Mouse (Mus musculus): Measurements from ENCODE around the gene Clcn5.

Gene Clcn5

DNA sequence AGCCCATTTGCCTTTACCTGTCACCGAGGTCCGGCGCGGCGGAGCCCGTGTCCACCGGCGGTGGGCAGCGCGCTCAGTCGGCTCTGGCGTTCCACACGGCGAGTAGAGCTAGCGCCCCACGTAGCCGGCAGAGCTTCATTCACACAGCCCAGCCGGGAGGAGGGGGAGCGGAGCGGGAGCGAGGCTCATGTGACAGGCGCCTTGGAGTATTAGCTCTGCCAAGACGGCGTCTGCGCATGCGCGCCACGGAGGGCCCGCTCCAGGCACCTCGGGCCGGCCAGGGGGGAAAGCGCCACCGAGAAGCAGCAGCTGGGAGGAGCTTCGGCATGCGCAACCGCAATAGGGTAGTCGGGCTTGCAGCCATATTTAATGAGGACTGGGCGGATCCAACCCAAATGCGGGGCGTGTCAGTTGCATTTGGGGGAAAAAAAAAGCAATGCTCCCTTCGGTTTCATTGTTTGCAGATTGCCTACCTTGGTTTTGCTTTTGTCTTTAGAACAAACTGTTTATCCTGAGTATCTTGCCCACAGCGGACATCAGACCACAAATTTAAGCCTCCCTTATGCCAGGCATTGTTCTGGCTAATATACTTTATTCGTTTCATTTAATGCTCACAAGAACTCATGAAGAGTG, at the start of gene Clcn5:
Gene Clcn5 (minus strand): TSS at position 270 of the 633 bp plus-strand sequence.
- peak; percentile 94 to 97 for DNase-seq

DNA sequence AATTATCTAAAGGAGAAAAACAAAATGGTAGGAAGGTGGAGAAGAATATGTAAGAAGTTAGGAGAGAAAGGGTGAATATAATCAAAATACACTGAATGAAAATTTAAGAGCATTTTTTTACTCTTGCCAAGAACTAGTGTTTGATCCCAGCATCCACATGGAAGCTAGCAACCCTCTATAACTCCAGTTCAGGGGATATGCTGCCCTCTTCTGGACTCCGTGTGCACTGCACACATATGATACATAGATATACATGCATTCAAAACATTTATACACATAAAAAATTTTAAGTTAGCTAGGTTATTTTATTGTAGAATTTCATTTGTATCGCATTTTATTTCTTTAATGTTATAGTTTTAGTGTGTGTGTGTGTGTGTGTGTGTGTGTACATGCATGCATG, 6.3 kb upstream of the Clcn5 start:
- no peak for DNase-seq

DNA sequence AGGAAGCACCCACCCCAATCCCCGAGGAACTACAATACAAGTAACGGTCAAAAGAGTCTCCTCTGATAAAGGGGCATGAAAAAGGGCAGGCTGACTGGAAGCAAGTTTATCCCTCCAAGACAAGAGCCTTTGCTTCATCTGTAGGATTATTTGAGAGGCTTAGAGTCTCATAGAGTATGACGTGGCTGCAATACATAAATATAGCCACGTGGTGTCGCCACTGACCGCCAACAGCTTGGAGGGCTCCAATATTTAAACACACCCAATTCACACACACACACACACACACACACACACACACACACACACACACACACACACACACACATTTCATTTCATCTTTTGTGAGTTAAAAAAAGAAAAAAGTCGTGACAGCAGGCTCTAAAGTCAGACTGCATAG, 3.1 kb upstream of the Clcn5 start:
- peak; percentile 66 to 80 for DNase-seq

DNA sequence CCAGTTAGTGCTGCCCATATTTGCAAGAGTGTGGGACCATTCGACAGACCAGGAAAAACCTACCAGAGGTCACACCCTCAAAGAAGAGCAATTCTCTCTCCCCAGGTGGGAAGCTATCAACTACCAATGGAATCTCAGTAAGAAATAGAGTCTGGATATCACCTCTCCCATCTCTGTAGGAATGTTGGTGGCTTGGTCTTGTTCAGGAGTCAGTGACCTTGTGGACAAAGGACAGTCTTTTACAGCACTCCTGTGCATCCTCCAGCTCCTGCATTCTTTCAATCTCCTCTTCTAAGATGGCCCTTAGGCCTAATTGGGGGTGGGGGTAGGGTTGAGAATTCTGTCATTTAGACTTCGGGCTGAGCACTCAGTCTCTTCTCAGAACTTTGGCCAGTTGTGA, 1.4 kb upstream of the Clcn5 start:
- no peak for DNase-seq

DNA sequence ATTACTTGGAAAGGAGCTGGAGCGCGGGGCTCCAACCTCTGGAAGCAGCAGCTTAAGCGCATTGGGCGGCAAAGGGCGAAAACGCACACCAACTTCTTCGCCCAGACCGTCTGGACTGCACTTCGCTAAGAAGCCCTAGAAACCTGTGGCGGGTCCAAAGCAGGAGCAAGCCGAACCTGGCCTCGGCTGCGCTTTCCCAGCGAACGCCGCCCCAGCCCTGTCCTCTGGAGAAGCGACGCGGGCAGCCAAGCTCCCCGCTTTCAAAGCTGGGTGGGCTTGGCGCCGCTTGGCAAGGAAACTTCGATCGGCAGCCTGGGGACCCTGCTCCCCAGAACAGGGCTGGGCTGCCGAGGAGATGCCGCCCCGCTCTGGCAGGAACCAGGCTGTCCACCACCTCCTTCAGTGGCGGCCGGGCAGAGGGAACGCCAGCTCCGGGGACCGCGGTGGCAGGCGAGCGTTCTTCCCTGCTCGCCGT, 570 bp downstream of the Clcn5 start:
- no peak for DNase-seq

DNA sequence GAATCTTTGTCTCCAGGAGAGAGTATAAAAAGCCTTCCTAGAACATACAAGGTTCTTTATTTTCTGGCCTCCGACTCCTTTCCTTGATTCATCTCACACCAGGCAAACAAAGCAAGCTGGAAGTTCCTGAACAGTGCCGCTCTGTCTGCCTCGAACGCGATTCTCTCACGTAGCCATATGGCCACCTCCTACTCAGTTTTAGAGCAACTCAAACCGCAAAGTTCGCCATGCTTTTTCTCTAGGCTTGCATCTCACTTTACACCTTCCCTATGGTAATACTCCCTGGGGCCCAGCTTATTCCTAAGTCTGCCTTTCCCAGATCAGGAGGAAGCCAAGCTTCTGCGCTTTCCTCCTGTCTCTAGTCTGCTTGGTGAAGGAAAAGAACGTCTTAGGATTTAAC, 4.0 kb downstream of the Clcn5 start:
- DNase-seq: no peak

DNA sequence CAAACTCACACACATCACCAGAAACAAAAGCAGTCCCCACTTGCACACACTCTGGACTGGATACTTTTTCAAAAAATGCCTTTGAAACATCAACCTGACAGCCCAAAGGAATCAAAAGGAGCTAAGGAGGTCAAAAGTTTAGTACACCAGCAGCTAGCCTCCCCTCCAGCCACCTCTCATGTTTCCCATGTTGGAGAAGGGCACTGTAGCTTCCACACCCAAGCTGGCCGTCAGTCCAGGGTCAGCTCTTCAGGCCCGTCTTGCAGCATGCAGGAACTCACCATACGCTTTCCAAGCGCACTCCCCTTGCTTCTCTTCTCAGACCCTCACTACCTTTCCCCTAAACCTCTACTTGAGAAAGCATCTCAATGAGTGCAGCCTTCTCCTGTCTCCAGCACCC, 4.5 kb downstream of the Clcn5 start:
- DNase-seq: no peak

DNA sequence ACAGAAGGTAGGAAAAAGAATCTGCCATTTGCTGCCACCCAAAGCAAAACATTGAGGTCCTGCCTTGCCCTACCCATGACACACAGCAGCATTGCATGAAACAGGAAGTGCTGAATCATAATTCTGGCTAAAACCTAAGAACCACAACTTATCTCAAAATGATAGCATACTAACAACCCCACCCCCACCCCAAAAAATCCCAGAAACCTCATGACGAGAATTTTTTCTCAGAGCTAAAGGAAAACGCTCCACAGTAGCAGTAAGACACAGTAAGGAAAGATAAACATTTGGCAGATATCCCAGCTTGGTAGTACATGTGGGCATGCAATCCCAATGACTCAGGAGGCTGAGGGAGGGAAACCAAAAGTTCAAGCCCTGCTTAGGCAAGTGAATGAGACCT, 10.9 kb downstream of the Clcn5 start:
- no peak for DNase-seq

DNA sequence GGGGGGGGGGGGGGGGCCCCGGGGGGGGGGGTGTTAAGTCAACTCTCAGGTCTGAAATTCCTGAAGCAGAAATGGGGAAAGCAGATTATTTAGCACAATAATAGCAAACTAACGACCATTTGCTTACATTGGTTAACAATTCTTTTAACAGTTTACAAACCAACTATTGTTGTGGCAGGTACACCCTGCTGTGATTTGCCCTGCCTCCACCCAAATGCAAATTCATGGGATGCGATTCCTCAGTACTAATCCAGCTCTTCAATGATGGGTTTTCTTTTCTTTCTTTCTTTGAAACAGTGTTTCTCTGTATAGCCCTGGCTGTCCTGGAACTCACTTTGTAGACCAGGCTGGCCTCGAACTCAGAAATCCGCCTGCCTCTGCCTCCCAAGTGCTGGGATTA, 12.3 kb downstream of the Clcn5 start:
- DNase-seq: no peak

DNA sequence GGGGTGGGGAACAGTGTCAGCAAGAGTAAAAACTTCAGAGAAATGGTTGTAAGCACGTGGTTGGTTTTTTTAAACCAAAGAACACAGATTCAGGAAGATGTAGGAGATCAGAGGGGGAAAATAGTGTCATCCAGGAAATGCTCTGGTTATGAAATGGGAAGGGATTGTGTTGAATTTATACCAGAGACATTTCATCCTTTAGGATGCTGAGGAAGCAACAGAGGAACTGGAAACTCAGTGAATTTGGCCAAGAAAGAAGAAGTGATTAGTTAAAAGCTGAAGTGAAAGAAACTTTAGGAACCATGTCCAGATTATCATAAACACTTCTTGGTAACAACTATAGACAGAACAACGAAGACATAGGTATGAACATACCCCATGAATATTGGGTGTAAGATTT, 26.2 kb downstream of the Clcn5 start:
- no peak for DNase-seq

DNA sequence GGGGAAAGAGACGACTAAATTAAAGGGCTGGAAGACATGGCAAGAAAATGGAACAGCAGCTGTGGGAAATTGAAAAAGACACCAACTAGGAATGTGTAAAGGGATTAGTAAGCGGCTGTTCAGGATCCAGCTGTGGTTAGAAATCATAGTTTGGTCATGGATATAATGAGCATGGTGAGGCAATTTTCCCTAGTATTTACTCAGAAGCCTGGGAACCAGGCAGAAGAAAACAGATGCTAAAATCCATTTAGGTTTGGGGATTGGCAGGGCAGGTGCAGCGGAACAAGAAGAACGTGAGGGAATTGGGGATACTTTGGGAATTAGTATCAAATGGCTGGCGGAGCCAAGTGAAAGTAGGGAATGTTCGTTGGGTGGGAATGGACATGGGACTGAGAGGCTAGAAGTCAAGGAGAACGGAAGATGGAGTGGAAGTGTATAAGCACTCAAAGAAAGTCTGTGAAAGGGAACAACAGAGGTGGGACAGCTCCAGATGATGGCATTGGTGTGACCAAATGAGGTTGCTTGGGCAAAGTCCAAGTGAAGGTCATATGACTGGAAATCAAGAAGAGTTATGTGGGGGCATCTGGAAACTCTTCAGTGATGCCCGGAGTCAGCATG, 26.9 kb downstream of the Clcn5 start:
- DNase-seq: no peak

DNA sequence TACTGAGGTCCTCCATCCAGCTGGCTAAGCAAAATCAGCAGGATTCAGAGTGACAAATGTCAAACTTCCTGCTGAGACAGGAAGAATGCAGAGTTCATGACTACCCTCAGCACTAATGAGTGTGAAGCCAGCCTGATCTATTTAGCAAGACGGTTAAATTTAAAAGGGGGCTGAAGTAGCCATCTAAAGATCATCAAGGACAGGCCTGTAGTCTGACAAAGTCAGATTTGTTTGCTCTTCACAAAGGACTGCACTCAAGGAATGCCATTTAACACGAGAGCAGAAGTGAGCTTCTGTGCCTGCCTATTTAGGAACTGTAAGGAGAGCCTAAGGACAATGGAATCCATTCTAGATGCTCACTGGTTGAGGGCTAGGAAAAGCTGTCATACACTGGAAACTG, 30.2 kb downstream of the Clcn5 start:
- DNase-seq: no peak

DNA sequence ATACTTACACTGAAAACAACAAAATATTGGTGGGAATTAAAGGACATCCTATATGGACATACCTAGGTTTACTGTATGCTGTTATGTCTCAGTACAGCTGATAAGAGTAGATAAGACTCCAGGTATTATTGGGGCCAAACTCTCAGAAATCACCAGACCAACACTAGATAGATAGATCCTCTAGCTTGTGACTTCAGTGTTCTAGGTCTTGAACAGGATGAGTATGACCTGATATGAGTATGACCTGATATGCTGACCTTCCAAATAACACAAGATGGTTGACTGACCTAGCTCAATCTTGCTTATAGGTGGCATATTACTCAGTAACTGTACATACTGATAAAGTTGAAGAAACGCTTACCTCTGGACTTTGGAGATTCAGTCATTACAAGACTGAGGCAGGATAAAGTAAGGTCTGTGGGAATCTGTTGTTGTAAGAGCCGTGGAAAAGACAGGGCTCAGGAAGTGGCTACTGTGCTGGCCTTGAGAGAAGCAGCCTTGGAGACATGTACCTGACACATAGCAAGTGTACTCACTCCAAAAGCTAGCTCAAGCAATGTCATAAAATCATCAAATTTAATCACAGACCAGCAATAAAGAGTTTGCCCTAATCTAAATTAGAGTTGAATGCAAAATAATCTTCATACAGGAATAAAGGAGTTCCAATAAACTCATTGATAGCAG, 32.0 kb downstream of the Clcn5 start:
- no peak for DNase-seq

DNA sequence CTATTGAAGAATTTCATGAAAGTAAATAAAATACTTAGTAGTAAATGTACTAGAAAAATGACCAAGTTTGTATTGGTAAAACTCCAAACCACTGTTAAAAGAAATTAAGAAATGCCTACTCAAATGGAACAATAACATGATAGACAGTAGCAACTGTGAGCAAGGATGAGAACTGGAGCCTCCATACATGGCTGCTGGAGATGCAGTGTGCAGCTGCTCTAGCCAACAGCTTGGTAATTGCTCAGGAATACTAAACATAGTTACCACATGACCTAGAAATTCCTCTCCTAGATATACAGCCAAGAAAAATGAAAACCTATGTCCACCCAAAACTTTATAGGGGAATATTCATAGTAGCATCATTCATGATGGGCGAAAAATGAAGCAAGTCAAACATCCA, 36.5 kb downstream of the Clcn5 start:
- no peak for DNase-seq

DNA sequence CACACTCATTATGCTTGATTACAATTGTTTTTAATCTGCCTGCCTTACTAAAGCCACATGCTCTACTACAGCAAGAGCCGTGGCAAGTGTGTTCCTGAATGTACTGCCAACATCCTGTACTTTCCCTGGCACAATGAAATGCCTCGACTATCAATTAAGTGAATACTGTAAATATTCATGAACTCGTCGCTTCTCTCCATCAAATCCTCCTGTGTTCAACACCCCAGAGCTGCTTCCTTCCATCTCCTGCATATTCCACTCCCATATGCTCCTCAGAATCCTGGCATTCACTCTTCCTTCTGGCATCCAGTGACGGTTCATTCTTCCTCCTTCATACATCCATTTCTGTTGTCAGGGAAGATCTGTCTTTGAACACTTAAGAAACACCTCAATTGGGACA, 39.4 kb downstream of the Clcn5 start:
- DNase-seq: no peak

DNA sequence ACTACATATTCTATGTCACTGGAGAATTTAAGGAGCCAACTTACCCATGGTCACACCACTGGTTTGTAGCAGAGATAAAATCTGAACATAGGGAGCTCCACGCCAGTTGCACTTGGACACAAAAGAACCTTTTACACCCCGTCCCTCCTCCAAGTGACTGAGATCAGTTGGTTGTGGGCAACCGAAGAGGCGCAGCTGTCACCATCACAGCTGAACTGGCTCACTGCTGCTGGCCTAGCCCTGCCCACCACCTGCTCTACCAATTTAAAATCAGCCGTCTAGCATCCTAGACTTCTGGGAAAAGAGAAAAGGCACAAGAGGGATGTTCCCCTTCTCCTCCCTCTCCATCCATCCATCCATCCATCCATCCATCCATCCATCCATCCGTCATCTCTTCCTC, 42.6 kb downstream of the Clcn5 start:
- no peak for DNase-seq

DNA sequence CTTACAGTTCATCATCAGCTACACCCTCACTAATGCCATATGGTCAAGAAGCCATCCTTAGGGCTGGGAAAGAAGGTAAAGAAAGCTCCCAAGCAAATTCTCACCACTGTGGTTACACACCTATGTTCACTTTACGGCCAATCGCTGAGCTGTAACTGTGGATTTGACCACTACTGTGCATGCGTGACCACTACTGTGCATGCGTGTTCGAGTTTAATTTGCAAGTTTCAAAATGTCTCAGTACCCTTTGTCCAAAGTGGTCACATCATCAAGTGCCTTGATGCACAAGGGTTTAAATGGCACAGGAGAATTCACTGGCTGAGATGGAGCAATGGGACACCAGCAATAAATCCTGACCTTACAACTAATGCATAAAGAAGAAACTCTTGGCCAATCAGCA, 58.0 kb downstream of the Clcn5 start:
- no peak for DNase-seq

DNA sequence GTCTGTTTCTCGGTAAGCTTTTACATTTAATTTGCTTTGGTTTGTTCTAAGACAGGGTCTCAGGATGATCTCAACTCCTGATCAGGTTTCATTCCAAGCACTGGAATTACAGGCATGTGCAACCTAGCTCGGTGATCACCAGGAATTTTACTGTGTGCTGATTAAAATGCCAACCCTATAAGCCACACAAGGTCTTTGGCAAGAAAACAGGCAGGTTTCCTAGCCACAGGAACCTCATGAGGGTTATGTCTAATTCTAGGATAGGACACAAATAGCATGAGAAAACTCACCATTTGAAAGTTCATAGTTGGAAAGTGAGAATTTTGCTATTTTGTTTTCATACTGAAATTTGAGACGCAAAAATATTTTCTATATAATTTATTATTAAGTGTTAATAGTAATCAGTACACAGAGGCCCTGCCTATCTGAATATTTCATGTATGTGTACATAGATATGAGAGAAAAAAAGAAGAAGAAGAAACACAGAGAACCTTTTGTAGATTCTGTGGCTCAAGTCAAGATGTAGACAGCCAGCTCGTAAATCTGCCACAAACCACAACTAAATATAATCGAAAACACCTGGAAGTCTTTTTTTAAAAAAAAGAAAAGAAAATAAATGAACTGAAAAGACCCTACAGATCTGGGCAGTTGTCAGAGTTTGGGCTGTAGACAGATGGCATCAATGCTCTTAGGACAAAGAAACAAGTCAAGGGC, 58.6 kb downstream of the Clcn5 start:
- DNase-seq: no peak

DNA sequence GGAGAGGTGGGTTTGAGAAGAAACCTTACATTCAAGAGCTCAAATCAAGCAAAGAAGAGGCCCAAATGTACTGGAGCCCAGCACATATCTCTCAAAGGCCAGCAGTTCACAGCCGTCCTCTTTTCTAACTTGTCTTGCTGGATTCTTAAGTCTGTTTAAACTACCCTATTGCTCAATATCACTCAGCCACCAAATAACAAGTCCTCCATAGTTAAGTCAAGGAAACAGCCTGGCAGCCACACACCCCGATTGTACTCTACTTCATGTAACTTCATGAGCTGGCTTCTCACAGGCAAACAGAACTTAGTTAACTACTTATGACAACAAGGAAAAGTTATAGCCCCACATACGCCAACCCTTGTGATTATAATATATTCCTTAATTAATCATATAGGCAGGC, 59.4 kb downstream of the Clcn5 start:
- DNase-seq: no peak

DNA sequence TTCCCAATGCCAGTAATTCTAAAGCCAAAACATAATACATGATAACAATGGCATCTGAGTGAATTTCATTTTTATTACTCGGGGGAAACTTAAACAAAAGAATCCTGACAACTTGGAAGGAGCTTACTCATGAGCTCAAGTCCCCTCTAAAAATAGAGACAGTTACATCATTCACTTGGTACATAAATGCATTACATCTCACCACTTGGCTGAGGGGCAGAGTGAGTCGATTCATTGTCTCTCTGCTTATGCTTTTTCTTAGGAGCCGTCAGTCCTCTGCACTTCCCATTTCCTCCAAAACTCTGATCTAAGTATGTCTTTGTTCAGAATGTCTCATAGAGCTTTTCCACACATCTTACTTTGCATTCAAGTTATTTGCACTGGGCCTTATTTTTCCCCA, 63.1 kb downstream of the Clcn5 start:
- no peak for DNase-seq

DNA sequence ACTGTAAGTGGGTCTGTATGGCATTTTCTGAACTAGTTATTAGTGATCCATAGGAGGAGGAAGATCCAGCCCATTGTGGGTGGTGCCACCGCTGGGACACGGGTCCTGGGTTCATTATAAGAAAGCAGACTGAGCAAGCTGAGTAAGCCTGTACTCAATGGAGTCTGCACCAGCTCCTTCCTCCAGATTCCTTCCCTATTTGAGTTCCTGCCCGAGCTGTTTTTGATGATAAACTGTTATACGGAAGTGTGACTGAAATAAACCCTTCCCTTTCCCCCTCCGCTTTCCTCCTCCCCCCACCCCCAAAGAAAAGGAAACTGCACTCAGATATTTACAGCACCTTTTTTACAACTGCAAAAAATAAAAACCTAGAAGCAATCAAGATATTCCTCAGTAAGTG, 115.1 kb downstream of the Clcn5 start:
- DNase-seq: no peak

DNA sequence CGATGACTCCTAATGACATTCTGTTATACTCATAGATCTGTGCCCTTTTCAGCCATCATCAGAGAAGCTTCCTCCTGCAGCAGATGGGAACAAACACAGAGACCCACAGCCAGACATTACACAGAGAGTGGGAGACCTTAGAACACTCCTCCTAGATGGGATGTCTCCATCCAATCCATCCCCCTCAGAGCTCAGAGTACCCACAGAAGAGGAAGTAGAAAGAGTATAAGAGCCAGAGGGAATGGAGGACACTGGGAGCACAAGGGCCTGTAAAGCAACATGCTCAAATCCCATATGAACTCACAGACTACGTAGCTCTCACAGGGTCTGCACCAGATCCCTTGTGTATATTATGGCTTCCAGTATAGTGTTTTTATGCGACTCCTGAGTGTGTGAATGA, 115.6 kb downstream of the Clcn5 start:
- no peak for DNase-seq

DNA sequence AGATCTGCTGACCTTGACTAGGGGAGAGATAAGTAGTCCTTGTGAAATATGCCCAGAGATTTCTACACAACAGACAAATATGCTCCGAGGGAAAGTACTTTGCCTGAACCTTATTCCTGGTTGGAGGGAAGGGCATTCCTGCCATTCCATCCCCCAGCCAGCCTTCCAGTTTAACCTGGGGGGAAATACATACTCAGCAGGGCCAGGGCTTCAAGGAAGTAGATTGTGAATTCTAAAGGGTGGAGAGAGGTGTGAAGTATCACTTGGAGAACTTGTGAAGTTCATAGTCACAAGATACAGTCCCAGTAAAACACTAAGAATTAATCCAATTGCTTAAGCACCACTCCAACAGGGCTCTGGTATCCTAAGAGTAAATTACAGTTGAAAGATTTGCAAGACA, 121.3 kb downstream of the Clcn5 start:
- DNase-seq: no peak

DNA sequence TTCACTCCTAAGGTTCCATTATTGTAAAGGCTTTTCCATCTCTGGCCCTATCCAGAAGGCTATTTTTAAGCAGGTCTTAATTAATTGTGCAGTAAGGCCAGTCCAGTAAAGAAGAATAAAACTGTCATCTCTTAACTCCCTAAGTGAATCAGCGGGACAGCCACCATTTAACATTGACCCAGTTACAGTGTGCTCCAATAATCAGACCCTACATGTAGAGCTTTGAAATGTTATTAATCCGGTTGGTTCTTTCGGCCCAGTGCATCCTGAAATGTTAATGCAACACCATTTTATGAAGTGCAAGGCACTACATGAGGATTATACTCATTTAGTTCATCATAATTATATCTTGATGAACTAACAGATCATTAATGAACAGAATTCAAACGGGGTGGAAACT, 128.3 kb downstream of the Clcn5 start:
- DNase-seq: no peak

Data from cerebellum, postnatal 25 days (tissue).